Mouse (Mus musculus) bone marrow, adult 2 months (tissue): ENCODE measurements around the gene Tns4.

Experiments
- CTCF ChIP-seq: fragments of 200-500 bp; IDR thresholded peaks from 2 replicates; pipeline ENCODE4 v1.5.1; 2011; ENCODE audit warnings: low read length, control low read depth; ENCODE audit not compliant: control insufficient read depth, insufficient read depth
- POLR2A ChIP-seq: fragments of 200-500 bp; IDR thresholded peaks from 2 replicates; pipeline ENCODE4 v1.6.1; 2011; ENCODE audit warnings: low read depth, mild to moderate bottlenecking, control low read depth, low read length, borderline replicate concordance; ENCODE audit not compliant: control insufficient read depth

DNA sequence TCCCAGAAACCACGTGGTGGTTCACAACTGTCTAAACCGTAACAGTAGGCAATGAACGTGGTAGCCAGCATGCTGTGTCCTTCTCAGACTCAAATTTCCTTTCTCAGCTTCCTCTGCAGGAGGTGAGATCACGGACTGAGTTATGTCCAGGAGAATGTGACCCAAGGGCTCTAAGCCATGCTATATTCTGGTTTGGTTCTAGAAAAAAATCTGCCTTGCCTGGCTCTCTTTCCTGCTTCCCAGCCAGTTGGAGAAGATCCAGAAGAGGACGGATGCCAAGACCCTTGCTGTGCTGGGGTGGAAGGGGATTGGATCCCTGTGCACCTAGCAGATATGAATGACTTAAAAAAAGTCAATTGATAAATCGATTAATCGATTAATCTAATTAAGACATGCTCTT lies 10.4 kb upstream of the Tns4 start:
- TF ChIP-seq POLR2A (no peak), CTCF (no peak)
